Mouse (Mus musculus) heart, postnatal 4 days (tissue): ENCODE results near the gene Lrp5. TPM values are rescaled to one million over a fixed set of nuclear protein-coding genes. Genes with fewer than 3 reads are reported as not detected.

Experiments used
- DNase-seq: peaks from one replicate; pipeline ENCODE4 v3.0.0; 2021
- total RNA-seq, 2 experiments: library from RNA; stranded (reverse); gene quantifications; 2 replicates each; pipeline ENCODE4 v1.2.3; 2021

Lrp5 gene
- 10 to 100 TPM; 43.1 to 46.0 TPM for total RNA-seq

DNA sequence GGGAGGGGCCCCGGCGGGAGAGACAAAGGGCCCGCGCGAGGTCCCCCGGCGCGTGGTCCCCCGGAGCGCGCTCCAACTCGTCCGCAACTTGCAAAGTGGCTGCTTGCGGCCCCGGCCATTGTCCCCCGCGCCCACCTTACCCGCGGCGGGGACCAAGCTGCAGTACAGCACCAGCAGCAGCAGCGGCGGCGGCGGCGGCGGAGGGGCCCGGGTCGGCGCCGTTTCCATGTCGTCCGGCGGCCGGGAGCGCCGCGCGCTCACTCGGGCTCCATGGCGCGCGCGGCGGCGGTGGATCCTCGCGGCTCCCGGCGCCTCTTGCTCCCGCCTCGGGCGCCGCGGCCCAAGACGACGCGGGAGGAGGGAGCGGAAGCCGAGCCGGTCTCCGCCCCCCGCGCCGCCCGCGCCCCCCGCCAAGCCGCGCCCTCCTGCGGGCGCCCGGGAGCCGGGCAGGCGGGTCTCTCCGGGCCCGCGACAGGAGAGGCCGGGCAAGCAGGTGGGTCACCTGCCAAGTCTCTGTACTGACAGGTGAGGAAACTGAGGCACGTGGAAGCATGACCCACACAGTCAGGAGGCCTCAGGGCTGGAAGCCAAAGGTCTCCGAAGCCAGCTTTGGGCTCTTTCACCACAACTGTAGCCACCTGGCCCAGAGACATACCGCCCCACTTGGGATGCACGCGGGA, at the start of gene Lrp5:
Lrp5 (minus strand) TSS at position 350 of the 680 bp plus-strand sequence.
- peak; percentile 71 for DNase-seq

DNA sequence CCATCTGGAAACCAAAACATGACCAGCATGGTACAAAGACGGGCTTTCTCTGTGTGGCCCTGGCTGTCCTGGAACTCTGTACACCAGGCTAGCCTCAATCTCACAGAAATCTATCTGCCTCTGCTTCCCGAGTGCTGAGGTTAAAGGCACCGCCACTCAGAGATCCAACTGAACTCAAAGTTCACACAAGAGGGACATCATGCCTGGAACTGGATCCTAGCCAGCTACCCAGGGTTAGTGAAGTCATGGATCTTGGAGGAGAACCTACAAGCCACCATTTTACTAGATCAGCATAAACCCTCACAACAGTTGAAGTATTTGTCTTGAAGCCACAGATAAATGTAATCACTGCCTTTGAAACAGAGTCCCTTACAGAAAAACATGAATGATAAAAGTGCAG, 49.6 kb upstream of the Lrp5 start:
- DNase-seq = no peak

DNA sequence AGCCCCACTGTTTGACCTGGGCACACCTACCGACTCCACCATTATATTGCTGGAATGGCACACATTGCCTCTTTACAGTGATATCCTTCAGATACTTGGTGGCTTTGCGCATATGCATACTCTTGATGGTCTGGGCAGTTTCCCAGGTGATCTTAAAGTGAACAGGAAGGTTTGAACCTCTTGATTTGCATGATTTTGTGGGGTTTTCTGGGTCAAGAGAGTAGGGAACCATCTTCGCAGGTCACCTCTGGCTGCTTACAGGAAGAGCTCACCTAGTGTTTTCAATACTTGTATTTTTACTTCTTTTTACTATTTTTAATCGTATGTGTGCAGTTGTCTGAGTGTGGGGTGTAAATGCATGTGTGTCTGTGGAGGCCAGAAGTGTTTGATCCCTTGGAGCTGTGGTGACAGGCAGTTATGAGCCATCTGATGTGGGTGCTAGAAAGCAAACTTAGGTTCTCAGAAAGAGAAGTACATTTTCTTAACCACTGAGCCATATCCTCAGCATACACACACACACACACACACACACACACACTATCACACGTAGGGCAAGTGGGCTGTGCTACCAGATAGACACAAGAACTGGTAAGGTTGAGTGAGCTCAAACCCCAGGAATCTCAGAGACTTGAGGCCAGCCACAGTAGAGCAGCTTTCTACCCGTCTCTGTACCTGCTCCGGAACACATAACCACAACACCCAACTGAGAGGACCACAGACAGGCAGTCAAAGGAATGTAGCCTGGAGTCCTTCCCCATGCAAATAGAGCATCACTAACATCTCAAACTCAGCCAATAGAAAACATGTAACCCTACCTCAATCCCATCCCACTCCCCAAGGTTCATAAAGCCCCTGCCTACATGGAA, 44.6 kb upstream of the Lrp5 start:
- no peak for DNase-seq

DNA sequence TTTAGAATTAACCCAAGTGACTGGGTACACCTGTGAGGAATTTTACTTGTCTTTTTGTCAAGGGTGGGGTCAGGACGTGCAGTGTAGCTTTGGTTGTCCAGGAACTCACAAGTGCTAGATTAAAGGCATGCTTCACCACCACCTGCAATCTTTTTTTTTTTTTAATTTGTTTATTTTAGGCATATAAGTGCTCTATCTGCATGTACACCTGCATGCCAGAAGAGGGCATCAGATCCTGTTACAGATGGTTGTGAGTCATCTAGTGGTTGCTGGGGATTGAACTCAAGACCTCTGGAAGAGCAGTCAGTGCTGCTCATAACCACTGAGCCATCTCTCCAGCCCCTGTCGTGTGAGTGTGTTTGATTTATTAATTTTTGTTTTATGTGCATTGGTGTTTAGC, 42.5 kb upstream of the Lrp5 start:
- no peak for DNase-seq

DNA sequence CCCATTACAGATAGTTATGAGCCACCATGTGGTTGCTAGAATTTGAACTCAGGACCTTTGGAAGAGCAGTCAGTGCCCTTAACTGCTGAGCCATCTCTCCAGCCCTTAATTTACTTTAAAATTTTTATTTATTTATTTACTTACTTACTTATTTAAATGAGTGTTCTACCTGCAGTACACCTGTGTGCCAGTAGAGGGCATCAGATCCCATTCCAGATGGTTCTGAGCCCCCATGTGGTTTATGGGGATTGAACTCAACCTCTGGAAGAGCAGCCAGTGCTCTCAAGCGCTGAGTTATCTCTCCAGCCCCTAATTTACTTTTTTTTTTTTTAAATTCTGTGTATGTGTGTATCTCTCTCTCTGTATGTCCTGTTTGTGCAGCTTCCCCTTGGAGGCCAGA, 38.4 kb upstream of the Lrp5 start:
- DNase-seq = peak; percentile 83

DNA sequence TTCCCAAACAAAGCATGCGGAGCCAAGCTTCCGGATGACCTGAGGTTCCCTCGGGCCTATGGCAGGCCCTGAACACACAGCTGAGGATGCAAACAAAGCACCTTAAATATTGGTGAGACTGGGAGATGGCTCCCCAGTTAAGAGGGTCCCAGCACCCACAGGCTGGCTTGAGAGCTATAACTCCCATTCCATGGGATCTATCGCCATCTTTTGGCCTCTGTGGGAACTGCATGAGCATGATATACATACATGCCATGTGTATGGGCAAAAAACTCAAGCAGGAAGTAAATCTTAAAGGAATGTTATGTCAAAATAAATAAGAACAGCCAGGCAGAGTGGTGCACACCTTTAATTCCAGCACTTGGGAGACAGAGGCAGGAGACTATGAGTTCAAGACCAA, 37.5 kb upstream of the Lrp5 start:
- peak; percentile 52 for DNase-seq

DNA sequence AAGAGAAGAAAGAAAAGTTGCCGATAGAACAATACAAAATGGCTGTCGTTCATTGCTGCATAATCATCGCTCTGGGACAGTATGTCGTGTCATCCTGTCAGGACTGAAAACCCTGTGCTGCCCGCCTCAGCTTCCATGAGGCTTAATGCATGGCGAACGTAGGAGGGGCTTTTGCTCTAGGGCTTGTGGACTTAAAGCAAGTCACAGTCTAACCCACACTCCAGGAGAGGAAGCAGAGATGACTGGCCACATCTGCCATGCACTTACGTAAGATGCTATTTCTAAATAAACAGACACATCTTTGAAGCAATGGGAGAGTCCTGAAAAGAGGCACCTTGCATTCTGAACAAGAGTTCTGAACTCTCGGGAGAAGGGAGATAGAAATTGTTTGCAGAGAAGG, 36.8 kb upstream of the Lrp5 start:
- no peak for DNase-seq

DNA sequence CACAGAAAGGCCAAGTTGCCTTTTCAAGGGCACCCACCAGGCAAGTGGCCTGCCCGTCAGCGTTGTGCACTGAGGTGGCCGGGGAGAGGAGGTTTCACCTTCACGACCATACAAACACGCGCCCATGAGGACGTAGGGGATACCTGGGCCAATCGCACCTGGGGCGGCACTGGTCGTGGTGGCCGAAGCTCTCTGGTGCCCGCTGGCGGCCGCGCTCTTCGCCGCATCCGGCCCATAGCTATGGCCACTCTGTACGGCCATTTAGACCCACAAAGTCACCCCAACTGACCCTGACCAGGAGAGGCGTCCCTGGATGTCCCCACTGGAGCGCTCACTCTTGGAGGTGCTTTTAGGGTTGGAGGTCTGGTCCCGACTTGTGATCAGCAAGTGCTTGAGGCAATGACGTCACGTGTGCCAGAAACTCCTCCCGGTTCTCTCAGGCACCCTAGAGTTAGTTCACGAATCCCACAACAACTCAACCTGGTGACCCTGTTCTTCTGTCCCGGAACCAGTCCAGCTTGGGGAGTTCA, 33.1 kb upstream of the Lrp5 start:
- peak; percentile 74 for DNase-seq

DNA sequence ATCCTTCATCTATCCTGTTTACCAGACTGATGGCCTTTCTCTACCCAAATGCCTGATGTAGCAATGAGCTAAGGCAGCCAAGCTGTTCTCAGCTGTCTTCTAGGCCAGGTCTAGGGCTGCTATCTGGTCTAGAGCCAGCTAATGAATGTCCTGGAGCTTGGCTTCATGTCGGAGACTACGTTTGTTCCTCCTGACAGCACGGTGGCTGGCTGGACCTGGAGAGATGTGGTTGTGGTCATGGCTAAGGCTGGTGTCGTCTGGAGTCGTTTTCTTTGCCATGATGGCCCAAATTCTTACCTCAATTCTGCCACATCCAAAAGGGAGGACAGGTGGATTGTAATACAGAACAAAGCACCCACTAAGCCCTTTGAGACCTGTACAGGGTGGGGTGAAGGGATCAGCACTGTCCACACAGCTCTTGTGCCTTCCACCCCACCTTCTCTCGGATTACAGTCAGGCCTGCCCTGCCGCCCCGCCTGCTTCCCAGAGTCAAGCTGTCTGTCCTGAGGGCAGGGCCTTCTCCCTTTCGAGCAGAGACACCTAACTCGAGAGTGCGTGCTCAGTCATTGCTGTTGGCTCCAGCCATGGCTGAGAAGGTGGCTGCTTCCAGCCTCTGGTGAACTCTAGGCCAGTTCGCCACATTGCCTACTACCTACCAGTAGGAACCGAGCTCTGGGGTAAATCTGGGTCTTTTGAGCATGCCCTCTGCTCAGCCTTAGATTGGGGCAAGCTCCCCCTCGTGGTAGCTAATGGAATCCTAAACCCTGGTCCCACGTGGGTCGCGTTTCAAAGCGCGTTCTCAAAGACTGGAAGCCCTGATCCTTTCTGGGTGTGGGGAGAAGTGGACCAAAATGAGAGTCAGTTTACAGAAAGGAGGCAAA, 32.4 kb upstream of the Lrp5 start:
- DNase-seq = peak; percentile 80

DNA sequence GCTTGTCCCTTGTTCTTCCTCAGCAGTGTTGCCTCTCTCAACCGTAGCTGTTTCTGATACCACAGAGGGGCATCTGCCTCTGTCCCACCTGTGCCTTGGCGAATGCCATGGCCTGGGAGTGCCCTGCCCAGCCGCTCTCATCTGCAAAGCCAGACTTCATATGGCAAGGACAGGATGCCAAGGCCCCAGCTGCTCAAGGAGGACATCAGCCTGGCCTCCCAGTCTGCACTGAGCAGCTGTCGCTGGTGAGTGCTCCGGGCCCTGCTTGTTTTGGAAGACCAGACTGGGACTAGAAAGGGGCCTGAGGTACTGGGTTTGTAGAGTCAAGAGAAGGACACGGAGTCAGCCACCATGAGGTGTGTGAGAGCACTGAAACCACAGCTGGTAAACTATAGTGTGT, 28.0 kb upstream of the Lrp5 start:
- DNase-seq = no peak

DNA sequence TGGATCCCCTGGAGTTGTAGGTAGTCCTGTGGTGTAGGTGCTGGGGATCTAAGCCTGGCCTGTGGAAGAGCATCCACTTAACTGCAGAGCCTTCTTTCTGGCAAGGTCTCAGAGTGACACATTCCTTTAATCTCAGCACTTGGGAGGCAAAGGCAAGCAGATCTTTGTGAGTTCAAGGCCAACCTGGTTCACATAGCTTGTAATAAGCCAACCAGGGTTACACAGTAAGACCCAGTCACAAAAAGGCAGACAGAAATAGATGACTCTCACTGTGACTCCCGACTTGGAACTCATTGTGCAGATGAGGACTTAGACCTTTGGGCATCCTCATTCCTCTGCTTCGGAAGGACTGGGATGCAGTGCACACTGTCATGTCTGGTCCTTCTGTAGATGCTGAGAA, 24.1 kb upstream of the Lrp5 start:
- DNase-seq = no peak

DNA sequence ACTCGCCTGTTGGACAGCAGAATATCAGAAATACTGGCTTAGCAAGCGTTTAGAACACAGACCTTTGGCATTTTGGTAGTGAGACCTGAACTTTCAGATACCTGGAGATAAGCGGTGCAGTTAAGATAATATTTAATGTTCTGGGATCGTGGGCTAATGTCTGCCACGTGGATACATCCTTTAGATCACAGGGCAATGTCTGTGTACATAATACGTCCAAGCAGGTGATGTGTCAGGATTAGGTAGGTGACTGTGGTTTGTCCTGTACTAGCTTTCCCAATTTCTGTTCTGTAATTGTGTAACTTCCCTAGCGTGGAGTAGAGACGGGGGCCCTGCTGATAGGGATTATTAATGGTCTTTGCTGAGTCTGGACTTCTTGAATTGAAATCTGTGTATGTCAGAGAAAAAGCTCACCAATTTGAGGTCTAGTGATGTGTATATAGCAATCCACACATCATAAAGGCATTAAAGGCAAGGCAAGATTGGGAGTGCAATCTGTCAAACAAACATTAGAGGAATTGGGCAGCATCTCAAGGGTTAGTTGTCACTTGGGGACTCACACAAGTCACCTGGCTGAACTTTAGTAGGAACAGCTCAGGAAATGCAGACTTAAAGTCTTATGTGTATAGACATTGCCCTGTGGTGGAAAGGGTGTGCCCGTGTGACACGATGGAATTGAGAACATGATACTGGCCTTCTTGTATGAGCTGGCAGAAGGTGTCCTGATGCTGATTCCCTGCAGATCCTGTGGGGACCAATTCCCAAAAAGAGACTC, 22.8 kb upstream of the Lrp5 start:
- no peak for DNase-seq

DNA sequence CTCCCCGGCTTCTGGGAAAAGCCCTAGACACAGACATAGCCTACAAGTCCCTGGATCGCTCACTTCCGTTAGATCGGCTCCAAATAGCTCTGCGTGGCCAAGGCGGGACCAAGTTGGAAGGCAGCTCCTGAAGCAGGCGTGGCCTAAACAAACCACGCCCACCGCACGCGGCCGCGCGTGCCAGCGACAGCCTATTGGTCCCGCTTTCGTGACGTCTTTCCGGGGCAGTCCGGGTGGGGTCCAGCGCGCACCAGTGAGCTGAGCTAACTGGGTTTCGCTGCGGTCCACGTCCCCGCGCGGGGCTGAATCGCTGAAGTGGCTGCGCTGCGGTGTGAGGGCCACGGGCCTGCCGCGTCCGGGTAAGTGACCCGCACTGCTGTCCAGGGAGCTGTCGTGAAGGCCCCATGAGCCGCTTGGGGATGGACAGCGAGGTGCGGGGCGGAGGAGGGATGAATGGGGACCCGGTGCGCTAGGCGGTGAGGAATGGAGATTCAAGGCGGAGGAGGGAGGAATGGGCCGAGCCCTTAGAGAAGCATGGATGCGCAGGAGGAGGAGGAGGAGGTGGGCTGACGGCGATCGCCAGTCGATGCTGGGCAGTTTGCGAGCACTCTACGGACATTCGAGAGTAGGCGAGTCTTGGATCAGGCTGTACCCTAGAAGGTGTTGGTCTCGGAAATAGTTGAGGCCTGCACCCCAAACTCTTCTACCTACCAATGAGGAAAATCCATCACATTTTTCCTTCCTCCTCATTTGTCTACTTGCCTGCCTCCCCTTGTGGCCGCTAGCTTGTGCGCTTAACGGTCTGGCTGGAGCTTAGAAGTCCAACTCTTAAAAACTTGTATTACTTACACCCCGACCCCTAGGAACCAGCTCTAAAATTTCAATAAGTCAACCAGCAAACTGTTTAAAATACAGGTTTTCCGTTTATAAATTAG, 22.0 kb upstream of the Lrp5 start, which contains the start of gene 1810055G02Rik:
1810055G02Rik (plus strand) TSS at position 216 of the 935 bp plus-strand sequence.
- peak; percentile 99 for DNase-seq

DNA sequence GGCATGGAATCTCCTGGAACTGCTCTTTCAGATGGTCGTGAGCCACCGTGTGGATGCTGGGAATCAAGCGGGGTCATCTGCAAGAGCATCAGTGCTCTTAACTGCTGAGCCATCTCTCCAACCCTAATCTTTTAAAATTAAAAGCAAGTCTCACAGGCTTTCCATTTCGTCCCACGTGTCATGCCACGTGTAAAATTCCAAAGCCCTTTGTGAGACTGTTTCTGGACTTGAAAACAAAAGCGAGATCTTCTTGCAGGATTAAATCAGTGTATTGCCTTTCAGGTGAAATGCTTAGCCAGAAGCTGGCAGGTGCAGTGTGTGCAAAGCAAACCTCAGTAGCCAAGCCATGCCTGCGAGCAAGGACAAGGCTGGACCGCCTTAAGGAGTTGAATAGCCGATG, 21.2 kb upstream of the Lrp5 start:
- DNase-seq = no peak

DNA sequence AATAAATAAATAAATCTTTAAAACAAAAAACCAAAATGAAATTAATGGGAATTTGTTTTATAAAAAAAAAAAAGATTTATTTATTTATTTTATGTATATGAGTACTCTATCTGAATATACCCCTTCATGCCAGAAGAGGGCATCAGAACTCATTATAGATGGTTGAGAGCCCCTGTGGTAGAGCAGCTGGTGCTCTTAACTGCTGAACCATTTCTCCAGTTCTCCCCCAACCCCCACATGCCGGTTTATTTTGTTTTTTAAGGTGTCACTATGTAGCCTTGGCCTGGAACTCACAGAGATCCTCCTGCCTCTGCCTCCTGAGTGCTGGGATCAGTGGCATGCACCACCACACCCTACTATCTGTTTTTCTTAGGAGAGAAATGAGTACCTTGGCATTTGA, 19.9 kb upstream of the Lrp5 start:
- DNase-seq = no peak

DNA sequence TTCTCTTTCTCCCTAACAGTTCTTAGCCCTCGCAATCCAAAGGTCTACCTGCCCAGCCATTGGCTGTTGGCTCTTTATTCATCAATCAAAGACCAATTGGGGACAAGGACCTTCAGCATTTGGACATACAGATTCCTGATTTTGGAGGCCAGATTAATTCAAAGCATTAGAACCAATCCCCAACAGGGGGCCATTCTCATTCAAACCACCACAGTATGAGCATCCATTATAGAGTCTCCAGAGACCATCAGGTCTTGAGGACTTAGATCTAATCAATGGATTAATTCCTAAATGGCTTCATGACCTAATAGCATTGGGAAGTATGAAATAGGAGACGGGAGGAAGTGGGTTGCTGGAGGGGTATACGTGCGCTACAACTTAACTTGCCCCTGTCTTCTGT, 16.1 kb upstream of the Lrp5 start:
- no peak for DNase-seq

DNA sequence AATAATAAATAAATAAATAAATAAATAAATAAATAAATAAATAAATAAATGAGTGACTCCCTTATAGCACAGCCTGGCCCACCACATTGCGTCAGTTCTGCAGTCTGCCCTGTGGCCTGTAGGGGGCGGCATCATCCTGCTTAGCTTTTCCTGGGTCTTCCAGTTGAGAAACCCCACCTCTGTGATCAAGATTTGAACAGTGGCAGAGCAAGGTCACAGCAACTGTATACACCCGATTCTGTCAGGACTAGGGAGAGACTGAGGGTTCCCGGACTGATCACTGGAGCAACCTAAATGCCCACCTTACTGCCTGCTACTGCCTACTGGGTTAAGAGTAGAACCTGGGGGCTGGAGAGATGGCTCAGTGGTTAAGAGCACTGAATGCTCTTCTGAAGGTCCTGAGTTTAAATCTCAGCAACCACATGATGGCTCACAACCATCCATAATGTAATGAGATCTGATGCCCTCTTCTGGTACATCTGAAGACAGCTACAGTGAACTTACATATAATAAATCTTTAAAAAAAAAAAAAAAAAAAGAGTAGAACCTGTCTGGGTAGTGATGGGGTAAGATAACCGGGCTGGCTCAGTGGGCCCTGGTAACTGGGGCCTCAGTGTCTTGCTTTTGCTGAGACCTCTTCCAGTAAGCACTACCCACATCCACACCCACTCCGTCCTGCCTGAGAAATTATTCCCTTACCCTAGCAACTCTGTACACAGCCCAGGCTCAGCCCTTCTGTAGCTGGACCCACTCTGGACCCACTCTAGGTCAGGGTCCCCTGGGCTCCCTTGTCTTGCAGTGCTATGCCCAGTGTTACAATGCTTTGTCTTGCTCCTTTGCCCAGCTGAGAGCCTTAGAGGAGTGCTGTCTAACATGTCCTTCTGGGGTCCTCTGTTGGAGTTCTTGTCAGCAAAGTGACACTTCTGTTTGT, 13.4 kb upstream of the Lrp5 start:
- DNase-seq = peak; percentile 87

DNA sequence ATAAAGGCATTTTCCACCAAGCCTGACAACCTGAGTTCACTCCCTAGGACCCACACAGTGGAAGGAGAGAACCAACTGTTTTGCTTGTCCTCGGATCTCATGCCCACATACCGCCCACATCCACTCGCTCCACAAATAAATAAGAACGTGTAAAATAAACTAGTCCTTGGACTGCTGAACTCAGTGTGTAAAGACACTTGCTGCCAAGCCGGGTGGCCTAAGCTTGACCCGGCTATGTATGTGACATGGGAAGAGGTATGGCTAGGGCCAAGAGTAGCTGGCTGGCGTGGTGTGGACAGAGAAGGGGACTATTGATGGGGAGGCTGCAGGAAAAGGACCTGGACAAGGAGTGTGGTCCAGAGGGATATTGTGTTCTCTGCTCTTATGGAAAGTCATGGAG, 11.7 kb upstream of the Lrp5 start:
- DNase-seq = no peak

DNA sequence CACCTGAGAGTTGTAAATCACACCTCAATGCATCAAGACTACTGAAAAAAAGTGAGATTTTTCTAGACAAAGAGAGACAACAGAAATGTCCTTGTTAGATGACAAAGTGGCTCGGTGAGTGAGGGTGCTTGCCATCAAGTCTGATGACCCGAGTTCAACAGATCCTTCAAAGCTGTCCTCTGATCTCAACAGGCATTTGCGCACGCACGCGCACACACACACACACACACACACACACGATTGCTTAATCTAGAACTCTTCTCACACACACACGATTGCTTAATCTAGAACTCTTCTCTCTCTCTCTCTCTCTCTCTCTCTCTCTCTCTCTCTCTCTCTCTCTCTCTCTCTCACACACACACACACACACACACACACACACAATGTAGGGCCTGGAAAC, 9.6 kb upstream of the Lrp5 start:
- no peak for DNase-seq

DNA sequence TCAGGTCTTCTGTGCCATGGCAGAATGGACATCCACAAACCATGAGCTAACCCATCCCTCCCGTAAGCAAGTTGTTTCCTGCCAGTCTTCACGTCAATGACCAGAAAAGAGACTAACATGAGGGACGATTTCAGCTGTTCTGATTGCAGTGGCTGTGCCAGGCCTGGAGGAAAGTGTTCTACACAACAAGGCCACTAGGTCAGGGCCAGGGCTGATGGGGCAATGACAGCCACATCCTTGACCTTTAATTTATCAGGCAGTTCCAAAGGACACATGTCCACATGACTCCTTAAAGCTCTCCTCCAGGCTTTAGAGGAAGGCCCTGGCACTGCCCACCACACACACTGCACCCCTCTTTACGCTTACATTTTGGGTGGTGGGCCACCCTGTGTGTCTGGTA, 9.1 kb upstream of the Lrp5 start:
- no peak for DNase-seq
